Mouse (Mus musculus): ENCODE measurements around the gene Gm38393.

The Gm38393 gene

DNA sequence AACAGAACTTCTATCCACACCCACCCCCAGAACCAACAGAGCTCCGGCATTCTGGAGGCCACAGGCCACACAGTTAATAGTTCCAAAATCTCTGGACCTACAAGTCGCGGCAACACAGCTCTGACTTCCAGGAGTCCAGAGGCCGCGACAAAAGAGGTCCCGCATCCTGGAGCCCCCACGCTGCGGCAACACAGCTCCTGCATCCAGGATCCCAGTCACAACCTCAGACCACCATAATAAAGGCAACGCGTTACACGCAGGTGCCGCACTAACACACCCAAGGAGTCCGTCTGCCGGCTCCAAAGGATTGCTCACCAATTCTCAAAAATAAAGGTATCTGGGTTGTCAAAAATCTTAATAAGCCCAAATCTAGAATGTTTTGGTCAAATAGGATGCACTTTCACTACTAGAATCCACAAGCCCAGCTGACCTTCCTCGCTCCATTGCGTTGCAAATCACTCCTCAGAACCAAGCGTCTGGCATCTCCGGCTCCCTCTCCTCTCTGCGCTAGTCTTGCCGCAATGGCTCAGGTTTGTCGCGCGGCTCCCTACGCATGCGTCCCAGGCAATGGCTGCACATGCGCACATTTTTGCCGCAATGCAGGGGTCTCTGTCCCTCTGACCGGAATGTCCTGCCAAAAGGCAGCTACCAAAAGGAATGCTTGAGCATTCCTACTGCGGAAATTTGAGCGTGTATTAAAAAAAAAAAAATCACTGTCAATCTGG lies at the start of gene Gm38393, which contains the start of gene Snurf:
Gene Gm38393, minus strand, starts transcription at position 459 of the 725 bp plus-strand sequence.
Gene Snurf, minus strand, starts transcription at position 444 of the 725 bp plus-strand sequence.
- DNase-seq (ENCODE audit: low read depth, low spot score) = peak; percentile 1

- DNase-seq (ENCODE audit: low read depth, low spot score) = no peak
Measured at GRCm38 (mm10) chr7:60047481-60048201, 42.8 kb upstream of the Gm38393 start.

DNA sequence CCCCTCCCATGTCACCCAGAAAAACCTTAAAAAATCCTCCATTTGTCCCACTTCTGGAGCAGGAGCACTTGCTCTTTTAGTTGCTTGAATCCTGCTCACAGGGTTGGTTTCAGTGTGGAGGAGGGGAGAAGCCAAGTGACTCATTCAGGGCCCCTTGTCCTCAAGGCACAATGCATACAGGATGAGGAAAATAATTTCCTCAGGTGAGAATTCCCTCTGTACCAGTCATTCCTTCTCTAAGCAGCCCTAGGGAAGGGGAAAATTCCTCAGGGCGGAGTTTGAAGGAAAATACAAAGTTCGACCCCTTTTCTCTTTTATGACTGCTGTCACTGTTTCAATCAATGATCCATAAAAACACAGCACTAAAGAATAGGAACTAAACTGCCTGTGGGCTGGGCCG lies 8.3 kb upstream of the Gm38393 start:
- no peak for DNase-seq (ENCODE audit: low read depth, low spot score)

DNA sequence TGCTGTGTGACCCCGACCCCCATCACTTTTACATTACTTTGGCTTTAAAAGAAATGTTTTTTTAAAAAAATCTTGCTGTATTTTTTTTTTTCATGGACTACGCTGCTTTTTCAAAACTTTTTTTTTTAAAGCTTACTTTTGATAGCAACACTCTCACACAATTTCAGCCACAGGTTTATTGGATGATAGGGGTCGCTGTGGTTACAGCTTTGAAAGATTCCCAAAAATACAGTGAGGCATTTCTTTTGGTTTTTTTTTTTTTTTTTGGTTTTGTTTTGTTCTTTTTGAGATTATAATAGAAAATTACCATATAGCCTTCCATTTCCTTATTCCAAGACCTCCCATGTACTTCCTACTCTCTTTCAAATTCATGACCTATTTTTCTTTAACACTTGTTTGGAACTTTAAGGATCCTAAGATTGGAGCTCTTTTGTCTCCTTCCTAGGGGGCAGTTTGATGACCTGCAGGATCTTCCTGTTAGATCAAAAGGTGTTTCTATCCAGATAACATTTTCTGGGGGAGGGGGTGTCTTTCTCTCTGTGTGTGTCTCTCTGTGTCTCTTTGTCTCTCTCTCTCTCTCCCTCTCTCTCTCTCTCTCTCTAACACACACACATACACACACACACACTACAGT lies 3.0 kb upstream of the Gm38393 start:
- DNase-seq (ENCODE audit: low read depth, low spot score) = no peak

DNA sequence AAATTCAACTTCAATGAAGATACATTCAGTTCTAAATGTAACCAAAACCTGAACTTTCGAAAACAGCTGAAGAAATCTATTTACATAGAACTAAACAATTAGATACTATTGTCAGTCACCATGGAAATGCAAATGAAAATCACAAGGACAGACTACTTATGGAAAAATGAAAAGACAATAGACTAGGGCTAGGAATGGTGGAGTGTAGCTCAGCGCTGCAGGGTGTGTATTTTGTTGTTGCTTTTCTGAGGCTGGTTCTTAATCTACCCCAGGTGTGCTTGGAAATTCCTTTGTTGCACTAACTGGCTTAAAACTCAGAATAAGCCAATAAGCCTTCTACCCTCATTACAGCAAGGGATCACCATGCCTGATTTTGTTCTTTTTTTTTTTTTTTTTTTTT lies 1.4 kb upstream of the Gm38393 start:
- no peak for DNase-seq (ENCODE audit: low read depth, low spot score)

GRCm38 (mm10) chr7:60003921-60004605 lies 801 bp downstream of the Gm38393 start:
- peak; percentile 1 for DNase-seq (ENCODE audit: low read depth, low spot score)

- no peak for DNase-seq (ENCODE audit: low read depth, low spot score)
Measured at GRCm38 (mm10) chr7:60003006-60003865, 1.6 kb downstream of the Gm38393 start.

DNA sequence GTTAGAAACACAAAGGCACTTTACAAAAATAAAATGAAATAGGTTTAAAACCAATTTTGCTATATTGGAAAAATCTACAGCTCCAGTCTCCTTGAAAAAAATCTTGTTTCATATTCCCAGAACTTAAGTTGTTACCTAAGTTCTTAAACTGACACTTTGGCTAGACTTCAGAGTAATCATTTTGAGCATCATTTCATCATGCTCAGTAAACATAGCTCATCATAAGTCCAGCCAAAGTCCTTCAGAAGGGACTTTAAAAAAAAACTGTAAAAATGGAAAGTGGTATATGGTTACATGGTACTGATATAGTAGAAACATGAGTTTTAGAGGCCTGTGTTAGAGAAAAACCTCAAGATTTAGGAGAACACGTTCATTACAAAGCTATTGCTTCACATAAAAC lies 26.2 kb downstream of the Gm38393 start:
- no peak for DNase-seq (ENCODE audit: low read depth, low spot score)

Measured in CD4-positive, CD25-positive, alpha-beta regulatory T cell, adult 2 months (primary cell).